Comparison of ENCODE assay signal across 21 mouse cellular contexts in the genomic region with DNA sequence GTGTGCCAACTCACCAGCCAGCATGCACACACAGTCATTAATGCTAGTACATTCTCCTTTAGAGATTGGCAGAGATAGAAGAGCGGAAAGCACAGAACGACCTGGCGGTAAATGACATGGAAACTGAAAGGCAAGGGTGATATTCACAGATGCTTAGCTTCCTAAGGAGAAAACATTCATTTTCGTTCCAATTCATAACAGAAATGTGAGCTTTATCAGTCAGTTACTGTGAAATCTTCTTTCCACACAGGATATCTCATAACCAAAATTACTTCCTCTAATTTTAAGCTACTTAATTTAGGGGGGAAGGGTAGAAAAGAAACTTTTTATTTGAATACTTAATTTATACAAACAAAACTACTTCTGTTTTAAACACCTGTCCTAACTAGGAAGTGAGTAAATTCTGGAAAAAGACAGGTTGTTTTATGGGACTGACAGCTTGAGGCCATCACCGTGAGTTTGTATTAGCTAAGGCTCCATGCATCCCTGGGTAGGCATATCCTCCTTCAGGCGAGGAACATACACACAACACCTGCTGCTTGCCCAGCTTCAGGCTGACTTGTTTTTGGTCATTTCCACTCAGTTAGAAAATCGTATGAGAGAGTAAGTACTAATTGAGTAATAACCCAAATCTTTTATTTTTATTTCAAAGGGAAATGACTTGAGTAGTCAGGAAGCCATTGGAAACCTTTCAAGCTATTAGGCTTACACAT.
A peak's percentile ranks its signal among the peaks of the same experiment; 100 is the strongest.
DNase-seq lines count a peak whose midpoint lies in the region; ATAC-seq and TF ChIP-seq lines count a peak whose summit lies in the region.
"Had no signal": no experiment of that assay in that cellular context is flagged by ENCODE, and none has a peak within 500 bp of the region (broad histone marks: within the 10 kb centered on the region; RNA-seq: fewer than 3 reads in every experiment).

No protein-coding gene starts in this region.

- no peak overlapping the region for H3K4me3 ChIP-seq in layer of hippocampus, adult 2 months
- H3K4me3 ChIP-seq in MEL (ENCODE audit: control insufficient read depth in 1 of 2, insufficient read depth in 1 of 2, low read depth in 2 of 2, low read length in 2 of 2): peak overlapping the region; percentile 22 to 33
- no peak overlapping the region for H3K4me3 ChIP-seq in heart, embryonic 10.5 days
- H3K4me3 ChIP-seq in midbrain, embryonic 14.5 days (replicated peaks; ENCODE audit: low read depth, low read length): no peak overlapping the region
- H3K4me3 ChIP-seq: embryonic facial prominence, embryonic 13.5 days; forebrain, embryonic 13.5 days; heart, embryonic 15.5 days; hindbrain, embryonic 10.5 days had no signal

- peak overlapping the region; percentile 61 for H3K27ac ChIP-seq in layer of hippocampus, adult 2 months
- peak overlapping the region; percentile 68 for H3K27ac ChIP-seq in MEL (ENCODE audit: control insufficient read depth, low read depth, low read length)
- H3K27ac ChIP-seq in heart, embryonic 10.5 days: no peak overlapping the region
- H3K27ac ChIP-seq in midbrain, embryonic 14.5 days (replicated peaks; ENCODE audit: low read depth, low read length): no peak overlapping the region
- H3K27ac ChIP-seq: embryonic facial prominence, embryonic 13.5 days; forebrain, embryonic 13.5 days; heart, embryonic 15.5 days; hindbrain, embryonic 10.5 days; hindbrain, embryonic 14.5 days had no signal

- H3K9me3 ChIP-seq in MEL (replicated peaks; ENCODE audit: insufficient read depth, low read length): no peaks in the 10 kb centered on the region
- H3K9me3 ChIP-seq in heart, embryonic 10.5 days: no peaks in the 10 kb centered on the region
- no peaks in the 10 kb centered on the region for H3K9me3 ChIP-seq in midbrain, embryonic 14.5 days (ENCODE audit: control insufficient read depth, low read length)
- H3K9me3 ChIP-seq: embryonic facial prominence, embryonic 13.5 days; forebrain, embryonic 13.5 days; heart, embryonic 15.5 days; hindbrain, embryonic 10.5 days had no signal

- no peaks in the 10 kb centered on the region for H3K79me2 ChIP-seq in MEL (ENCODE audit: control insufficient read depth, insufficient read depth, low read length, poor library complexity)

- peaks cover 0 to 16% of the 10 kb centered on the region in 2 experiments; a peak in 2 of 4 replicates for H3K36me3 ChIP-seq in MEL (ENCODE audit: control insufficient read depth in 1 of 2, insufficient read depth in 2 of 2, low read length in 2 of 2)
- H3K36me3 ChIP-seq in splenic B cell, adult 2 months (ENCODE audit: control insufficient read depth, insufficient read depth, low read length, poor library complexity, severe bottlenecking): peaks cover 32% of the 10 kb centered on the region
- H3K36me3 ChIP-seq in heart, embryonic 10.5 days: no peaks in the 10 kb centered on the region
- H3K36me3 ChIP-seq in midbrain, embryonic 14.5 days (ENCODE audit: control insufficient read depth, insufficient read depth, low read length): no peaks in the 10 kb centered on the region
- H3K36me3 ChIP-seq: embryonic facial prominence, embryonic 13.5 days; heart, embryonic 15.5 days; hindbrain, embryonic 10.5 days had no signal

- TF ChIP-seq RAD21 in MEL (IDR thresholded peaks at IDR 0.05; ENCODE audit: low read depth, low read length): no peak

- DNase-seq in layer of hippocampus, adult 2 months (ENCODE audit: low spot score in 2 of 2): no peak
- no peak for DNase-seq in layer of hippocampus, adult 18-20 months (ENCODE audit: low spot score in 2 of 2)
- DNase-seq in MEL (ENCODE audit: low read depth, low spot score): peak; percentile 53
- DNase-seq in splenic B cell, adult 2 months (ENCODE audit: low read depth, low spot score): peak; percentile 38
- DNase-seq in heart, embryonic 10.5 days (ENCODE audit: low spot score): no peak
- no peak for DNase-seq in midbrain, embryonic 14.5 days
- no peak for DNase-seq in testis, postnatal 14 days (ENCODE audit: low spot score)
- DNase-seq: adrenal gland, postnatal 10 days; forebrain, postnatal 0 days; gastrocnemius, postnatal 36 days; heart, adult 18-20 months; heart, postnatal 14 days; kidney, adult 9 months had no signal

- peak; percentile 25 for ATAC-seq in inflammation-experienced regulatory T-cells, adult 6 months
- ATAC-seq in midbrain, embryonic 14.5 days (ENCODE audit: low FRiP score, low TSS enrichment): no peak
- ATAC-seq: forebrain, embryonic 13.5 days; forebrain, postnatal 0 days; intestine, postnatal 0 days had no signal

- peak; percentile 75; a peak in 3 of 4 replicates for TF ChIP-seq EP300 in MEL (IDR thresholded peaks at IDR 0.05; ENCODE audit: low read depth in 1 of 2, low read length in 2 of 2)

- no peaks in the 10 kb centered on the region for H3K27me3 ChIP-seq in MEL (ENCODE audit: control insufficient read depth in 1 of 2, insufficient read depth in 2 of 2, low read length in 2 of 2)
- H3K27me3 ChIP-seq in splenic B cell, adult 2 months (ENCODE audit: control insufficient read depth, insufficient read depth, low read length, poor library complexity, severe bottlenecking): no peaks in the 10 kb centered on the region
- no peaks in the 10 kb centered on the region for H3K27me3 ChIP-seq in heart, embryonic 10.5 days (ENCODE audit: insufficient read depth, poor library complexity, severe bottlenecking)
- no peaks in the 10 kb centered on the region for H3K27me3 ChIP-seq in midbrain, embryonic 14.5 days (ENCODE audit: control insufficient read depth, insufficient read depth, low read length)
- H3K27me3 ChIP-seq: embryonic facial prominence, embryonic 13.5 days; forebrain, embryonic 13.5 days; heart, embryonic 15.5 days had no signal

- no peak overlapping the region for H3K4me2 ChIP-seq in midbrain, embryonic 14.5 days (ENCODE audit: low read length)
- H3K4me2 ChIP-seq: embryonic facial prominence, embryonic 13.5 days; forebrain, embryonic 13.5 days; heart, embryonic 11.5 days; heart, embryonic 15.5 days; hindbrain, embryonic 14.5 days had no signal

- H3K4me1 ChIP-seq in MEL (ENCODE audit: control insufficient read depth in 1 of 2, insufficient read depth in 2 of 2, low read length in 2 of 2): peaks cover 0 to 10% of the 10 kb centered on the region in 2 experiments; a peak in 3 of 4 replicates
- H3K4me1 ChIP-seq in heart, embryonic 10.5 days: no peaks in the 10 kb centered on the region
- no peaks in the 10 kb centered on the region for H3K4me1 ChIP-seq in midbrain, embryonic 14.5 days (ENCODE audit: control insufficient read depth, insufficient read depth, low read length)
- H3K4me1 ChIP-seq: embryonic facial prominence, embryonic 13.5 days; forebrain, embryonic 13.5 days; heart, embryonic 15.5 days; hindbrain, embryonic 10.5 days had no signal

- no peak for TF ChIP-seq CTCF in layer of hippocampus, adult 2 months (conservative IDR thresholded peaks at IDR 0.05)
- no peak for TF ChIP-seq CTCF in MEL (IDR thresholded peaks at IDR 0.05 in 2 of 3, conservative IDR thresholded peaks at IDR 0.05 in 1 of 3; ENCODE audit: control insufficient read depth in 1 of 3, insufficient read depth in 1 of 3, low read depth in 2 of 3, low read length in 3 of 3, poor library complexity in 1 of 3, severe bottlenecking in 1 of 3)

- 83% methylated on average over 7 of the region's 7 CpGs for WGBS in heart, embryonic 10.5 days
- 90% methylated on average over 7 of the region's 7 CpGs for WGBS in midbrain, embryonic 14.5 days

- 0 out of 2 replicates have a peak overlapping the region, but pooled peaks have one; percentile 2 for H3K9ac ChIP-seq in MEL (ENCODE audit: control insufficient read depth, low read depth, low read length, poor library complexity, severe bottlenecking)
- no peak overlapping the region for H3K9ac ChIP-seq in midbrain, embryonic 14.5 days (replicated peaks; ENCODE audit: low read length)
- H3K9ac ChIP-seq: embryonic facial prominence, embryonic 13.5 days; forebrain, embryonic 13.5 days; forebrain, postnatal 0 days; heart, embryonic 15.5 days; hindbrain, embryonic 14.5 days had no signal

- no peak for TF ChIP-seq POLR2A in MEL (IDR thresholded peaks at IDR 0.05; ENCODE audit: control insufficient read depth in 1 of 2, insufficient read depth in 1 of 2, low read depth in 1 of 2, low read length in 2 of 2, poor library complexity in 1 of 2)

TF ChIP-seq in MEL, 35 proteins besides CTCF, POLR2A, EP300 and RAD21:
- peak; percentile 12; the same call in 1 of the 2 replicates for TF ChIP-seq BHLHE40 (IDR thresholded peaks at IDR 0.05; ENCODE audit: borderline replicate concordance, low read depth, low read length)
- TF ChIP-seq E2F4 (IDR thresholded peaks at IDR 0.05; ENCODE audit: borderline replicate concordance, low read depth, low read length): no peak
- no peak for TF ChIP-seq TBP (IDR thresholded peaks at IDR 0.05; ENCODE audit: low read depth, low read length)
- no peak for TF ChIP-seq MXI1 (IDR thresholded peaks at IDR 0.05; ENCODE audit: low read depth, low read length)
- peak; percentile 65 for TF ChIP-seq RCOR1 (IDR thresholded peaks at IDR 0.05; ENCODE audit: low read depth, low read length)
- TF ChIP-seq KAT2A (conservative IDR thresholded peaks at IDR 0.05; ENCODE audit: low read depth, low read length): no peak
- no peak for TF ChIP-seq ZNF384 (IDR thresholded peaks at IDR 0.05; ENCODE audit: low read depth, low read length)
- no peak for TF ChIP-seq ZC3H11A (IDR thresholded peaks at IDR 0.05; ENCODE audit: low read depth, low read length)
- TF ChIP-seq MYB (IDR thresholded peaks at IDR 0.05; ENCODE audit: low read depth, low read length): no peak
- peak; percentile 47 for TF ChIP-seq TCF12 (IDR thresholded peaks at IDR 0.05; ENCODE audit: low read depth, low read length)
- TF ChIP-seq USF2 (IDR thresholded peaks at IDR 0.05; ENCODE audit: borderline replicate concordance in 1 of 2, insufficient read depth in 1 of 2, low read depth in 1 of 2, low read length in 2 of 2): no peak
- TF ChIP-seq HCFC1 (IDR thresholded peaks at IDR 0.05; ENCODE audit: low read depth, low read length): no peak
- TF ChIP-seq ETS1 (IDR thresholded peaks at IDR 0.05; ENCODE audit: low read depth, low read length): peak; percentile 42; the same call in 1 of the 2 replicates
- no peak for TF ChIP-seq MYC (IDR thresholded peaks at IDR 0.05; ENCODE audit: low read depth, low read length)
- TF ChIP-seq TAL1 (IDR thresholded peaks at IDR 0.05; ENCODE audit: low read length): no peak
- TF ChIP-seq ELF1 (IDR thresholded peaks at IDR 0.05; ENCODE audit: low read depth, low read length): no peak
- peak; percentile 72; the same call in 1 of the 2 replicates for TF ChIP-seq GATA1 (IDR thresholded peaks at IDR 0.05; ENCODE audit: low read depth, low read length)
TF ChIP-seq in MEL: peak in this region for 5.

Comparison
In these comparisons a context has a peak if more than half of its experiments do, and no peak if none do; other contexts are left out.
1. DNase-seq: peak in MEL (single experiment) and splenic B cell, adult 2 months (single experiment); none in layer of hippocampus, adult 2 months (0 of 2), layer of hippocampus, adult 18-20 months (0 of 2), heart, embryonic 10.5 days (single experiment), midbrain, embryonic 14.5 days (single experiment) and testis, postnatal 14 days (single experiment).
2. H3K27ac ChIP-seq: peak in layer of hippocampus, adult 2 months (single experiment) and MEL (single experiment); none in heart, embryonic 10.5 days (single experiment) and midbrain, embryonic 14.5 days (single experiment).
3. H3K4me3 ChIP-seq: peak in MEL (2 of 2); none in layer of hippocampus, adult 2 months (single experiment), heart, embryonic 10.5 days (single experiment) and midbrain, embryonic 14.5 days (single experiment).